Mouse (Mus musculus) hematopoietic stem cell, adult 5-6 weeks (primary cell): ENCODE data around the gene Dnah14. TPM values are rescaled to one million over a fixed set of nuclear protein-coding genes. Genes with fewer than 3 reads are reported as not detected.
"Not testable (repeated sequence)": the region's sequence is repeated elsewhere in the genome, so short reads cannot be mapped to it uniquely, and the experiment has no call there.

Source experiments
- ATAC-seq, 2 experiments: fragments of 125-278 bp in 1 of 2; replicated peaks in 1 of 2; 2 replicates each; pipeline ENCODE4 v1.8.0; 2016 to 2017; ENCODE audit warnings: inconsistent platforms in 2 of 2, mild to moderate bottlenecking in 2 of 2, moderate number of reproducible peaks in 2 of 2, low read depth in 1 of 2, moderate TSS enrichment in 1 of 2; ENCODE audit not compliant: low FRiP score in 2 of 2, poor library complexity in 2 of 2, severe bottlenecking in 2 of 2, insufficient read depth in 1 of 2, low TSS enrichment in 1 of 2
- total RNA-seq: library from RNA; stranded (forward); fragments of 172-1452, 232-1000 nt; gene quantifications from 2 replicates; pipeline ENCODE4 v1.2.3, GENCODE M21; 2017

Gene Dnah14
- total RNA-seq, 1 experiment from 2014 or later = 8.0 TPM

- ATAC-seq = no peak
Observed at GRCm38 (mm10) chr1:181694729-181695498, 118.6 kb downstream of the Dnah14 start.

- ATAC-seq = 0 out of 4 replicates have a peak, but pooled peaks of 1 of the 2 experiments have one; percentile 42
Observed at GRCm38 (mm10) chr1:181728707-181729106, 152.3 kb downstream of the Dnah14 start.

GRCm38 (mm10) chr1:181733517-181733916 is 157.2 kb downstream of the Dnah14 start:
- no peak for ATAC-seq

DNA sequence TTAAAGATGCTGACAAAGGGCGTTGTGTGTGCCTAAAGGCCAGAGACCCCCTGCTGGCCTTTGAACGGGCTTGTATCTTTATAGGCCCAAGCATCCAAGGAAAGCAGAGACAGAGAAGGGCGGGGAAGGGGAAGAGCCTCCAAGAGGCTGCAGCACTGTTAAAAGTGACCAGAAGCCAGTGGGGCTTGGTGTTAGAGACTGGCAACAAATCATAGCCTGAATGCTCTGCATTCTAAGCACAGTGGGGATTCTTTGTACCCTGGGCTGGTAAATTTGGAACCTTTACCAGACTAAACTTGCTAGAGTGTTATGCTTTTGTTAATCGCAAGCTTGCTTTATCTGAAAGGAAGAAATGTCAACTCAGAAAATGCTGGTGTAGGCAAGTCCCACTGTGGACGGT is 163.9 kb downstream of the Dnah14 start:
- ATAC-seq = no peak

DNA sequence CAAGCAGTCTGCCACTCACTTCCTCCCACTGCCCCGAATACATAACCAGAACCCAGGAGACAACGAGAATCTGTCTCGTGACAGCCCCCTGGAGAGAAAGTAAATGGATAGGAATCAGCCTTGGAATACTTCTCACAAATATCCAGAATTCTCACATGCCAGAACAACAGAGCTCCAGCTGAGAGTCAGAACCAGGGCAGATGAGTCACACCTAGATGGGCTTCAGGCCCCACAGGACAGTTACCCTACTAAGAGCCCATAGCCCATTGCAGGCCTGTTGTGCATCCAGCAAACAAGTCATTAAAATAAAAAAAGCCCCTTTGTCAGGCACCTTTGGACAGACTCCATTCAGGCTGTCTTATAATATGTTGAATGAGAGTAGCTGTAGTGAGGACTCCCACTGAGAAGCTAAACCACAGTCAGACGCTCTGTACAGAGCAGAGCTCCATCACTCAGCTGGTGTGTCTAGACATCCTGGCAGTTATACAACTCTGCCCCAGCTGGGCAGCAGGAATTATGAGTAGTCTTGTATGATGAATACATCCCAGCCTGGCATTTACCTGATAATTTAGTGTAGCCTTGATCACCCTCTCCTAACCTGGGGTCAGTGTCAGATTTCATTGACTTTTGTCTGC is 166.0 kb downstream of the Dnah14 start:
- ATAC-seq = no peak

- ATAC-seq = no peak
Observed at GRCm38 (mm10) chr1:181769392-181769791, 193.0 kb downstream of the Dnah14 start.

GRCm38 (mm10) chr1:181771871-181772270 is 195.5 kb downstream of the Dnah14 start:
- no peak for ATAC-seq

DNA sequence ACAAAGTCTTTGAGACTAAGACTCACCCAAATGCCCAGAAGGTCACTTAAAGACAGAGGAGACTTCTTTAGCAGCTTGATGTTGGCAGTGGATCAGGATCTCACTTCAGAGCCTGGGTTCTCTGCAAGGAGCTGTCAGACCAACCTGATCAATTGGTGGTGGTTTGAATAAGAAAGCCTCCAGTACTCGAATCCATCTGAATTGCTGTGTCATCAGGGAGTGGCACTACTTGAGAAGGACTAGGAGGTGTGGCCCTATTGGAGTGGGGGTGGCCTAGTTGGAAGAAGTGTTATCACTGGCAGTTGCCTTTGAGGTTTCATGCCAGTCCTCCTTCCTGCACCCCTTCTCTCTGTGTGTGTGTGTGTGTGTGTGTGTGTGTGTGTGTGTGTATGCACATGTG is 200.2 kb downstream of the Dnah14 start:
- ATAC-seq = no peak

- ATAC-seq = not testable (repeated sequence)
Observed at GRCm38 (mm10) chr1:181782600-181782999, 206.2 kb downstream of the Dnah14 start.

GRCm38 (mm10) chr1:181789952-181790351 is 213.6 kb downstream of the Dnah14 start:
- ATAC-seq = peak; percentile 32 to 60; a peak in 1 of 4 replicates

DNA sequence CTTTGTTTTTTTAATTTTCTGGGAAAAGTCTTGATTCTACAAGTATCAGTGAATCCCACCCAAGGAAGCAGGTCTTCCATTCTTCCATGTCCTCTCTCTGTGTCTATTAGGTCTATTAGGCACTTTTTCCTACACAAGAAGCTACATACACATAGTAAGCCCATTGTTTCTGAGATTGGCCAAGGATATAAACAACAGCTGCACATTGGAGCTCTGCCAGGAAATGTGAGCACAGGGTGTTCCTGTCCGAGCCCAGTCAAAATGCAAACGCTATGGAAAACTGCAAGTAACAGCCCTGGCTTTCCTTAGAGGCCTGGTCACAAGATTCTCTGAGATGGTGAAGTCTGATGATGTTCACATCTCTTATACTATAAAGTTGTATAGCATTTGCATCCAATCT is 217.2 kb downstream of the Dnah14 start:
- ATAC-seq = no peak

DNA sequence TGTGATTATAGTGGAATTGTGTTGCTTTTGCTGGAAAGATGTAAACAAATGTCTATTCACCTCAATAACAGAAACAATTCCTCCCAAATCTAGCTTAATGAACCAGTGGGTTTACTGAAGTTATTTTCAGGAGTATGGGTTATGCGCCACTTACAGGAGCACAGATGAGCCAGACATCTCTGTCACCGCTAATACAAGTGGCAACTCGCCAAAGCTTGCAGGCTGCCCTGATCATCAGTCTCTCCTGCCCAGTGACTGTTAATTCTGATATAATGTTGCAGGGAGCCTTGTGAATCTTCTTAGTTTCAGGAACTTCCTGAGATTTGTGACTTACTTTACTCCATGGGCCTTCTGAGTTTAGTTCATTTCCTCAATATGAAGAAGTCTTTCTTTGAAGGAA is 223.6 kb downstream of the Dnah14 start:
- ATAC-seq = no peak

DNA sequence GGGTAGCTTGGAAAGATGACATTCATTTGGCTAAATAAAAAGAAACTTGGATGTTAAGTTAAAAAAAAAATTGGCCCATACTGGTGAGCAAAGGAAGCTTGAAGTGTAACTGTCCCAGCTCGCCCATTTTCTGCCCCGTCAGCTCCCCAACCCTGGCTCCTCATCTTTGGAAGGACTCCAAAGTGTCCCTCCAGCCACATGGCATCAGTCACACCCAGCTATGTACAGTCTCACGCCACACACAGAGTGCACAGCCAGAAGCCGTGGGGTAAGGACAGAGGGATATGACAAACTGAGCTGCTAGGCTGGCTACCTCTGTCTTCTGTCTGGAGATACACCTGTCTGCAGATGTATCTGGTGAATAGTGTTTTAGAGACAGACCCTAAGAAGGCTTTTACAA is 224.3 kb downstream of the Dnah14 start:
- ATAC-seq = no peak

- peak; percentile 62 to 76; a peak in 3 of 4 replicates for ATAC-seq
Observed at GRCm38 (mm10) chr1:181811481-181812223, 235.3 kb downstream of the Dnah14 start.

GRCm38 (mm10) chr1:181826716-181827115 is 250.4 kb downstream of the Dnah14 start:
- ATAC-seq = no peak

DNA sequence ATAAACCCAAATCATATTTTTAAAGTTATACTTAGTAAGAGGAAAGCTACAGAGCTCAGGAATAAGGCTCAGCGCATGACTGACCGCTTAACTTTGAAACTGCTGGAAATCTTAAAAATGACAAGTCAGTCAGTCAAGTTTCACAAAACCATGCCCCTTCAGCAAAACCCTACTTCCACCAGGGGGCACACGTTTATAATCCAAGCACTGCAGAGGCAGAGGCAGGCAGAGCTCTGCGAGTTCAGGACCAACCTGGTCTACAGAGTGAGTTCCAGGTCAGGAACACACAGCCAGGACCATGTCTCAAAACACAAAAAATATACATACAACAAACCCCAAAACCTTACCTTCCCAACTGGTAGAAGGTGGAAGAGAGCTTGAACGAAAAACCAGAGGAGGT is 252.0 kb downstream of the Dnah14 start:
- ATAC-seq = no peak

GRCm38 (mm10) chr1:181832720-181833119 is 256.4 kb downstream of the Dnah14 start:
- no peak for ATAC-seq

GRCm38 (mm10) chr1:181833143-181833542 is 256.8 kb downstream of the Dnah14 start:
- ATAC-seq = no peak
